Mouse (Mus musculus): ENCODE measurements around the gene Ap2m1. TPM values are rescaled to one million over a fixed set of nuclear protein-coding genes. Genes with fewer than 3 reads are reported as not detected.

Ap2m1 gene
- polyA plus RNA-seq, 1 experiment from 2014 or later, result 624 TPM

DNA sequence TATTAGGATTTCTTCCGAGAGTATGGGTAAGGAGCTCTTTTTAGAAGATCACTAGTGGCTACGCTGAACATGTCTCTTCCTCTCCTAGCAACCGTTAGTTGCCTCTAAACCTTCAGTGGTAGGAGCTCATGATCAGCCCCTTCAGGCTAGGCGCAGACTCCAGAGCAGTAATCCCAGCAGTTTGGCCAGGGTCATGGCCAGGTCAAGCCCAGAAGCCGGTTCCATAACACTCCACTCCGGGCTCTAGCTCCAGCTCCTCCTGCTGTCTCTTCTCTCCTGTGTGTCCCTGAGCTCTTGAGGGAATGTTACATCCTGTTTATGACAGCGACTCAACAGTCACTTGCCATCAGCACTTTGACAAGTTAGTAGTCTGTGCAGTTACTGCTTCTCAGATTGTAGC is 22.1 kb downstream of the Ap2m1 start:
- H3K9ac ChIP-seq, result no peak overlapping the region
- H3K4me1 ChIP-seq (replicated peaks), result no peaks in the 10 kb centered on the region
- H3K27me3 ChIP-seq (replicated peaks), result no peaks in the 10 kb centered on the region
- no peaks in the 10 kb centered on the region for H3K9me3 ChIP-seq
- no peak for ATAC-seq
- no peak overlapping the region for H3K4me3 ChIP-seq (replicated peaks)
- peaks cover 40% of the 10 kb centered on the region for H3K36me3 ChIP-seq
- no peak overlapping the region for H3K4me2 ChIP-seq (replicated peaks)
- H3K27ac ChIP-seq, result no peak overlapping the region
- WGBS, result 56% methylated on average over 7 of the region's 7 CpGs

GRCm38 (mm10) chr16:20565075-20565474 is 29.8 kb downstream of the Ap2m1 start:
- H3K9me3 ChIP-seq, result no peaks in the 10 kb centered on the region
- H3K4me1 ChIP-seq (replicated peaks), result no peaks in the 10 kb centered on the region
- no peak overlapping the region for H3K27ac ChIP-seq
- no peak overlapping the region for H3K4me2 ChIP-seq (replicated peaks)
- H3K4me3 ChIP-seq (replicated peaks), result no peak overlapping the region
- no peak overlapping the region for H3K9ac ChIP-seq
- H3K27me3 ChIP-seq (replicated peaks), result no peaks in the 10 kb centered on the region
- peaks cover 10% of the 10 kb centered on the region for H3K36me3 ChIP-seq
- ATAC-seq, result no peak
- WGBS, result 37% methylated on average over 1 of the region's 1 CpGs

DNA sequence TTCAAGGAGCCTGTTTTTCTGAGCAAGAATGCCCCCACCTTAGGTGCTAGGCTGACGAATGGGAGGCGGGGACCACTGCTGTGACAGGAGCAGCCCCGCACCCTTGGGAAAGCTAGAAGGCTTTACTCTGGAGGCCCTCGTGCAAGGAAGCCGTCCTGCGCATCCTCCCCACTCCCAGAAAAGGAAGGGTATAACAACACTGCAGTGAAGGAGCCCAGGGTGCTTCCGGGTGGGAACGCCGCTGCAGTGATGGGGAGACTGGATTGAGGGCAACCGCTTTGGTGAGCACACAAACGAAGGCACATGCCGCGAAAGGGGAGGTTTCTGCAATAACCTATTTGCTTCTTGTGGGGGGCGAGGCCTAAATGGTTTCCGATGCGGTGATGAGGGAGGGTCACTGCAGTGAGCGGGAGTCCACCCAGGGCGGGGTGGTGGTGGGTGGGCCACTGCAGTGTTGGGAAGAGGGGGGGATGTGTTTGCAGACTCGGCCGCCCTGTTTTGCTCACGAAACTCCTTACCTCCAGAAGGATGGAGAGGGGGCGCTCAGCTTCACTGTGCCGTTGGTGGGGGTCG is 54.2 kb downstream of the Ap2m1 start, which contains the start of gene Vwa5b2:
Vwa5b2 (plus strand) TSS at position 106 of the 573 bp plus-strand sequence.
- H3K27me3 ChIP-seq (replicated peaks), result peaks cover 40% of the 10 kb centered on the region
- 1% methylated on average over 24 of the region's 24 CpGs for WGBS
- H3K36me3 ChIP-seq, result no peaks in the 10 kb centered on the region
- no peaks in the 10 kb centered on the region for H3K9me3 ChIP-seq
- ATAC-seq, result peak; percentile 24
- no peak within 1 kb of the TSS for H3K27ac ChIP-seq
- peak within 1 kb of the TSS; percentile 36 for H3K9ac ChIP-seq
- peak within 1 kb of the TSS; percentile 97 for H3K4me2 ChIP-seq (replicated peaks)
- peaks cover 22% of the 10 kb centered on the region for H3K4me1 ChIP-seq (replicated peaks)
- H3K4me3 ChIP-seq (replicated peaks), result peak within 1 kb of the TSS; percentile 51

DNA sequence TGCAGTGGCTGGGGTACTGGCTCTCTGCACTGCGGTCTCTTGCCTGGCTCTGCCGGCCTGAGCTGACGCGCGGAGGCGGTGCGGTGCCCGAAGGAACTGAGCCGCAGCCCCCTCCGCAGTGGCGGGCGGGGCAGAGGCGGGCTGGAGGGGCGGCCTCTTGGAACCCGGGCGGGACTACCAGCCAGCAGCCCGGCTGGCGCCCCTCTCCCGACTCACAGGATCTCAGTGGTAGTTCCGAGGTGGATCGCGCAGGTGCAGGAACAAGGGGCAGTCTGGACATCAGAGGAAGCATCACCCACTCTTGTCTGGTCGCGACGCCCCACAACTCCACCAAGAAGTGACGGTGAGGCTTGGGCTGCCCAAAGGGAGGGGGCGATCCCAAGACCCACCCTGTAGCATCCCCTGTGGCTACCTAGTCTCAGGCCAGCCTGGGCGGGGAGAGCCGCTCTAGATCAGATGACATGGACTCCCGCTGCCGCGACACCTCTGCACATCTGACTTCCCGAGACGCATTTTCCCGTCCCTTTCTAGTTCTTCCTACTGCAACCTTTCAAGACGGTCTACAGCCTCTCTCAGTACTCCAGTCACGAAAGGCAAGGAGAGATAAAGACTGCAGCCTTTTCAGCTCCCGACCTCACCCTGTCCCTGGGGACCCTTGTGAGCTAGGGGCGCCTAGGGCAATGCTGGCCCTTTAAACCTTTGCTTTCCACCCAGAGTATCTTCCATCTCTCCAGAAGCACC is 54.8 kb downstream of the Ap2m1 start:
- H3K9ac ChIP-seq, result peak overlapping the region; percentile 36
- H3K4me2 ChIP-seq (replicated peaks), result peak overlapping the region; percentile 97
- no peaks in the 10 kb centered on the region for H3K9me3 ChIP-seq
- WGBS, result under 1% methylated on average over 36 of the region's 39 CpGs
- H3K36me3 ChIP-seq, result no peaks in the 10 kb centered on the region
- H3K27me3 ChIP-seq (replicated peaks), result peaks cover 40% of the 10 kb centered on the region
- peaks cover 22% of the 10 kb centered on the region for H3K4me1 ChIP-seq (replicated peaks)
- ATAC-seq, result peak; percentile 69
- H3K27ac ChIP-seq, result no peak overlapping the region
- H3K4me3 ChIP-seq (replicated peaks), result peak overlapping the region; percentile 51

GRCm38 (mm10) chr16:20590680-20591038 is 55.4 kb downstream of the Ap2m1 start:
- ATAC-seq, result peak; percentile 64
- Histone ChIP-seq H3K9ac (peak overlapping the region; percentile 36; the same call in 1 of the 2 replicates), H3K27me3 (replicated peaks) (peaks cover 40% of the 10 kb centered on the region), H3K4me2 (replicated peaks) (peak overlapping the region; percentile 97), H3K27ac (no peak overlapping the region), H3K9me3 (no peaks in the 10 kb centered on the region), H3K4me1 (replicated peaks) (peaks cover 22% of the 10 kb centered on the region), H3K4me3 (replicated peaks) (peak overlapping the region; percentile 51), H3K36me3 (no peaks in the 10 kb centered on the region)
- WGBS, result 2% methylated on average over 17 of the region's 17 CpGs

- 0 out of 2 replicates have a peak, but pooled peaks have one; percentile 15 for ATAC-seq
- Histone ChIP-seq H3K9ac (no peak overlapping the region; the same call in 1 of the 2 replicates), H3K36me3 (no peaks in the 10 kb centered on the region), H3K4me1 (replicated peaks) (peaks cover 22% of the 10 kb centered on the region), H3K27me3 (replicated peaks) (peaks cover 40% of the 10 kb centered on the region), H3K9me3 (no peaks in the 10 kb centered on the region), H3K4me3 (replicated peaks) (peak overlapping the region; percentile 51), H3K4me2 (replicated peaks) (peak overlapping the region; percentile 97), H3K27ac (no peak overlapping the region)
- 6% methylated on average over 48 of the region's 48 CpGs for WGBS
These were observed 55.9 kb downstream of the Ap2m1 start for GRCm38 (mm10) chr16:20591076-20591705.

Other genes starting within 250 kb of the Ap2m1 start
- gene Parl, start 233.1 kb upstream of the Ap2m1 start, polyA plus RNA-seq (2015; fragmentation: Nextera tagmentation; extraction: Ambion mirVana), result 94.5 and 95.5 TPM in 2 replicates
- gene Cyp2ab1, start 210.1 kb upstream of the Ap2m1 start, polyA plus RNA-seq (2015; fragmentation: Nextera tagmentation; extraction: Ambion mirVana), result not detected in 2 replicates
- gene Abcc5, start 109.1 kb upstream of the Ap2m1 start, polyA plus RNA-seq (2015; fragmentation: Nextera tagmentation; extraction: Ambion mirVana), result 39.4 and 40.0 TPM in 2 replicates
- 99.4 and 102 TPM in 2 replicates for gene Eif2b5, start 36.7 kb upstream of the Ap2m1 start, polyA plus RNA-seq (2015; fragmentation: Nextera tagmentation; extraction: Ambion mirVana)
- 18.1 and 19.5 TPM in 2 replicates for gene Dvl3, start 18.5 kb upstream of the Ap2m1 start, polyA plus RNA-seq (2015; fragmentation: Nextera tagmentation; extraction: Ambion mirVana)
- gene Abcf3, start 13.1 kb downstream of the Ap2m1 start, polyA plus RNA-seq (2015; fragmentation: Nextera tagmentation; extraction: Ambion mirVana), result 58.6 and 59.0 TPM in 2 replicates
- gene Vwa5b2, start 54.0 kb downstream of the Ap2m1 start, polyA plus RNA-seq (2015; fragmentation: Nextera tagmentation; extraction: Ambion mirVana), result 5.5 and 7.0 TPM in 2 replicates
- gene Eef1akmt4, start 76.1 kb downstream of the Ap2m1 start, polyA plus RNA-seq (2015; fragmentation: Nextera tagmentation; extraction: Ambion mirVana), result 32.0 and 37.2 TPM in 2 replicates
- 0.19 TPM in 1 of 2 replicates, not detected in the other for gene Gm49333, start 76.1 kb downstream of the Ap2m1 start, polyA plus RNA-seq (2015; fragmentation: Nextera tagmentation; extraction: Ambion mirVana)
- 40.1 and 46.0 TPM in 2 replicates for gene Alg3, start 76.3 kb downstream of the Ap2m1 start, polyA plus RNA-seq (2015; fragmentation: Nextera tagmentation; extraction: Ambion mirVana)
- 0.83 and 0.97 TPM in 2 replicates for gene Camk2n2, start 85.8 kb downstream of the Ap2m1 start, polyA plus RNA-seq (2015; fragmentation: Nextera tagmentation; extraction: Ambion mirVana)
- 1.3 and 1.6 TPM in 2 replicates for gene Ece2, start 94.3 kb downstream of the Ap2m1 start, polyA plus RNA-seq (2015; fragmentation: Nextera tagmentation; extraction: Ambion mirVana)
- 283 and 284 TPM in 2 replicates for gene Psmd2, start 116.2 kb downstream of the Ap2m1 start, polyA plus RNA-seq (2015; fragmentation: Nextera tagmentation; extraction: Ambion mirVana)
- gene Eif4g1, start 132.8 kb downstream of the Ap2m1 start, polyA plus RNA-seq (2015; fragmentation: Nextera tagmentation; extraction: Ambion mirVana), result 183 and 196 TPM in 2 replicates
- gene Fam131a, start 157.8 kb downstream of the Ap2m1 start, polyA plus RNA-seq (2015; fragmentation: Nextera tagmentation; extraction: Ambion mirVana), result 6.3 and 6.7 TPM in 2 replicates
- gene Polr2h, start 182.2 kb downstream of the Ap2m1 start, polyA plus RNA-seq (2015; fragmentation: Nextera tagmentation; extraction: Ambion mirVana), result 104 and 112 TPM in 2 replicates
- gene Clcn2, start 182.3 kb downstream of the Ap2m1 start, polyA plus RNA-seq (2015; fragmentation: Nextera tagmentation; extraction: Ambion mirVana), result 14.3 and 15.7 TPM in 2 replicates
- gene Chrd, start 197.6 kb downstream of the Ap2m1 start, polyA plus RNA-seq (2015; fragmentation: Nextera tagmentation; extraction: Ambion mirVana), result 3.3 and 3.6 TPM in 2 replicates
- gene Thpo, start 199.0 kb downstream of the Ap2m1 start, polyA plus RNA-seq (2015; fragmentation: Nextera tagmentation; extraction: Ambion mirVana), result 1.8 and 2.4 TPM in 2 replicates